Mouse (Mus musculus) lung, adult 10 weeks (tissue): Measurements from ENCODE around the gene Fat2. TPM values are rescaled to one million over a fixed set of nuclear protein-coding genes. Genes with fewer than 3 reads are reported as not detected.

Source experiments
- polyA plus RNA-seq: library from polyadenylated mRNA; stranded (reverse); fragments of 350-450 nt; fragmentation: Illumina TruSeq; extraction: RNeasy Lipid Tissue Mini Kit (QIAGEN cat#74804); gene quantifications from one replicate; pipeline ENCODE4 v1.2.3, GENCODE M21; 2014; ENCODE audit warnings: low read depth, low replicate concordance; ENCODE audit not compliant: insufficient read depth

Fat2 gene
- 0.15 TPM for polyA plus RNA-seq

DNA sequence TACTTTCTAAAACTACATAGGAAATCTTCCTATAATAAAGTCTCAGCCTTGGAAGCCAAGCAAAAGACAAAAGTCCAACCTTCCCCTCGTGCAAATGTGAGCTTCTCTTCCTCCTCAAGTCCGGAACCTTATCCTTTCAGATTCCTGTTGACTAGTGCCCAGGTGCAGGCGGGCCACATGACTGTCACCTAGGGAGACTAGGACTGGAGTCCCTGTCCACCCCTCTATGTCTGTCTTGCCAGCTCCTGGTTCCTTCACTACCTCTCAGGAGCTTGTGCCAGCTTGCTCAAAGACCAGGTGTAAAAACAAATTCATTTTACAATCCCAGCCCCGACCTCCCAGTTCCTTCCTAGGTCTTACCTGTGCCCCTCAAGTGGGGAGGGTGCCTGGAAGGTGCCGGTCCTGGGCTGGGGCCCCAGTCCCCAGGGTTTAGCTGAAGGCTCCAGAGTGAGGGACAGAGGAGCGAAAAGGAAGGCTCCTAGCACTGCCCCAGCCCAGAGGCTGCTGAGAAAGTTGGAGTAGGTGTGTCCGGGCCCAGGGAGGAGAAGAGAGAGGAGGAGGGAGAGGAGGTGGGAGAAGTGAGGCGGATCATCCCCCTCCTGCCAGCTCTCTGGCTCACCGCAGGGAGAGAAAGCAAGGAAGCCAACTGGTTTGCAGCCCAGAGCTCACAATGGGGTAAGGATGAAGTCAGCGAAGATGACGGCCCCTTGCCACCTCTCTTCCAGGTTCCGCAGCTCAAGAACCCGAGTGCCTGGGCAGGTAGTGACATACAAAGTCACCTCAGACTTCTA lies at the start of gene Fat2:
Fat2 (minus strand) TSS at position 464 of the 791 bp plus-strand sequence.

DNA sequence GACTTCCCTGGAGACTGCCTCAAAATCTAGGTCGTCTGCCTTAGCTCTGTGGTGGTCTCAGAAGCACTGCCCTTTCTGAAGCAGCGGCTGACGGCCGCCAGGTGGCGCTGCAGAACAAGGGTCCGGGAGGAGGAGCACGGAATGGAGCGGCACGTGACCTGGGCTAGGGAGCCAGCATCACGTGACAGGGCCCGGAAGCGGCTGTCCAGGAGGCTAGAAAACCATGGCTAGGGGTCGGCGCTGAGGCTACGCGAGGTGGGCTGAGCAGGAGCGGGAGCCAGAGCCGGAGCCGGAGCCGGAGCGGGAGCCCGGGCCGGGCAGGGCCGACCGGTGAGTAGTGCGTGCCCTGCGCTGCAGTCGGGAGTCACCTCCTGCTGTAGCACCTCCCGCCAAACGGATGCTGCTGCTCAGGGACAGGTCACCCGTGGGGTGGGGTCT lies 132.2 kb downstream of the Fat2 start, which contains the start of gene Slc36a1:
Slc36a1 (plus strand) TSS at position 192 of the 438 bp plus-strand sequence.

Other genes with a start within 250 kb of the Fat2 start
- 32.8 TPM for gene Gm2a, start 238.4 kb downstream of the Fat2 start, polyA plus RNA-seq
- gene Slc36a3, start 184.9 kb downstream of the Fat2 start, polyA plus RNA-seq = 0.13 TPM
- 21.9 TPM for gene Slc36a2, start 151.5 kb downstream of the Fat2 start, polyA plus RNA-seq
- 3.5 TPM for gene Slc36a1, start 132.2 kb downstream of the Fat2 start, polyA plus RNA-seq
- 650 TPM for gene Sparc, start 86.6 kb upstream of the Fat2 start, polyA plus RNA-seq
- 325 TPM for gene Atox1, start 124.7 kb upstream of the Fat2 start, polyA plus RNA-seq
- 22.3 TPM for gene G3bp1, start 133.1 kb upstream of the Fat2 start, polyA plus RNA-seq